Mouse (Mus musculus) cerebellum, postnatal 36 days (tissue): ENCODE results near the gene Oma1.

Experiments used
- DNase-seq, 2 experiments: peaks; one replicate each; pipeline ENCODE4 v3.0.0; 2021 to 2022; ENCODE audit warnings: mixed read lengths in 2 of 2

The Oma1 gene

GRCm38 (mm10) chr4:103358941-103359448, 45.4 kb downstream of the Oma1 start:
- no peak for DNase-seq

DNA sequence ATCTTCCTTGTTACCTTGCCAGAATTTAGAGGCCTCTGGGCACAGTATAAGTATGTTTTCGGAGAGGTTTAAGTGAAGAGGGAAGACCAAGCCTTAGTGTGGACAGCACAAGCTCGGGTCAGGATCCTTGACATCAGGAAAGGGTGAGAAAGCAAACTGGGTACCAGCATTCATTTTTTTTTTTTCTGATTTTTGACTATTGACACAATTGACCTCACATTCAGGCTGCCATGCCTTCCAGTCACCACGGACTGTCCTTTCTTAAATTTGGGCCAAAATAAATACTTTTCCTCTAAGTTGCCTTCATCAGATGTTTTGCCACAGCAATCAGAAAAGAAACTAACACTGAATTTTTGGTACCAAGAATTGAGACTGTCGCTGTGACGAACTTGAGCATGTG, 68.6 kb downstream of the Oma1 start:
- no peak for DNase-seq

- DNase-seq = no peak
These were observed 71.4 kb downstream of the Oma1 start for GRCm38 (mm10) chr4:103385031-103385430.

GRCm38 (mm10) chr4:103385835-103386787, 72.5 kb downstream of the Oma1 start:
- no peak for DNase-seq

GRCm38 (mm10) chr4:103387292-103387691, 73.7 kb downstream of the Oma1 start:
- no peak for DNase-seq

DNA sequence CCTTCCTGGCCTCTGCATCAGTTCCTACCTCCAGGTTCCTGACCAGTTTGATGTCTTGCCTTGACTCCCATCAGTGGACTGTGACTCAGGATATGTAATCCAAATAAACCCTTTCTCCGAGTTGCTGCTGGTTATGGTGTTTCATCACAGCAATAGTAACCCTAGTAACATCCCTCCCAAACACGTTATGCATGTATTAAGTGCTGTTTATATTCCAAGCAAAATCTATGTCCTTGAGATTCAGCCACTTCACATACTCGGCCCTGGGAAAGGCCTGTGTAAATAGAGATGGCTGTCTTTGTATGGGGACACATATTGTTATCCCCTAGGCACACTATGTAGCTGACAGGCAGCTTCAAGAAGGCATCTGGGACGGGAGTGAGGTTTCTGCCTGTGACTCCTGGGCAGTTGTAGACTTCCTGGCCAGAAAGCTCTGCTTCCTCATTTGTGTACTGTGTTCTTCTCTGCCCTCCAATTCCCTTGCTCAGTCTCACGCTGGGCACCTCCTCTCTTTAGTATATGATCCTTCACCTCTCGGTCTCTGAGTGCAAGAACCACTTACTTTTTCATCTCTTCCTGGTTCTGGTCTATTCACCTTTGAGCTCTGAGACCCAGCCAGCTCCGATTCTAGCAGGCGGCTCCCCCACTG, 75.0 kb downstream of the Oma1 start:
- no peak for DNase-seq

- DNase-seq = no peak
These were observed 76.0 kb downstream of the Oma1 start for GRCm38 (mm10) chr4:103389583-103389982.

- DNase-seq = no peak
These were observed 76.9 kb downstream of the Oma1 start for GRCm38 (mm10) chr4:103390499-103390898.

- no peak for DNase-seq
These were observed 81.5 kb downstream of the Oma1 start for GRCm38 (mm10) chr4:103395066-103395465.

GRCm38 (mm10) chr4:103395905-103396304, 82.3 kb downstream of the Oma1 start:
- no peak for DNase-seq

- no peak for DNase-seq
These were observed 83.3 kb downstream of the Oma1 start for GRCm38 (mm10) chr4:103396876-103397275.

DNA sequence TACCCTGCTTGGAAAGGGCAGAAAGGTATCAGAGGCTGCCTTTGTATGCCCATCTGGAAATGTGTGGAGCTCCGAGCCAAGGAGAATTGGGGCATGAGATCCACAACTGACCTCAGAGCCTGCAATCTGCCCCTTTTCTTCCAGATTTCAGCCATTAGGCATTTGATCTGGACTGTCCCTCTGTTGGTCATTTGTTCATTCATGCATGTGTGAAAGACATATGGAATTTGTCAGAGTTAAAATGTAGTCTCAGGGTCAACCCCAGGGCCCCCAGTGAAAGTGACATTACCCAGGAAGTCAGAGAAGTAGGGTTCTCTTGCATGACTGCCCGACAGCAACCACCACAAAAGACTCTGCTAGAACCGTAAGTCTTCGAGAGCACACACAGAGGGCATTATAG, 89.0 kb downstream of the Oma1 start:
- no peak for DNase-seq

DNA sequence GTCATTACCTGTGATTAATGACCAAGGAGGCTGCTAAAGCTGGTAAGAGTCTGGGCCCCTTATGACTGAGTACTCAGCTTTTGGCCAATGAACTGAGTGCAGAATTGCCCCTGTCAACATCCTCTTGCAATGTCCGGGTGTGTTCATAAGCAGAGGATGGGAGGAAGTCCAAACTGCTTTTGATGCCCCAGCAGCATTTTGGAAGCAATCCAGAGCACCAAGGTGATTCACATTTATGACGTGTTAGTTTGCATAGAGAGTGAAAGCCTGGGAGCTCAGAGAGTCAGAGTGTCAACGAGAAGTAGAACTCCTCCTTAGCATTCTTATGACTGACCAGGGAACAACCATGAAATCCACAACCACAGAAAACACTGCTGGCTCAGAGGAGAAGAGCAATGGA, 91.7 kb downstream of the Oma1 start:
- DNase-seq = no peak

- no peak for DNase-seq
These were observed 96.7 kb downstream of the Oma1 start for GRCm38 (mm10) chr4:103410217-103410799.
